Mouse (Mus musculus) embryonic stem cell, embryonic (primary cell): ENCODE measurements around the gene Pop5.

Experiments used
- CTCF ChIA-PET, 4 experiments: fragments of 300-600 bp in 2 of 4; fragments of 350-600 bp in 2 of 4; sonication (Branson Sonifier 250); formaldehyde crosslinking; loops; one replicate each; lab custom pipeline; 2022; ENCODE audit warnings: inconsistent platforms in 2 of 4; lab: Charles Lee
- POLR2A ChIA-PET, 4 experiments: fragments of 300-600 bp in 2 of 4; fragments of 350-600 bp in 2 of 4; sonication (Branson Sonifier 250); formaldehyde crosslinking; loops; one replicate each; lab custom pipeline; 2022; ENCODE audit warnings: antibody characterized with exemption in 4 of 4, inconsistent platforms in 1 of 4; lab: Charles Lee

The Pop5 gene

GRCm38 (mm10) chr5:115235786-115236263 lies at the start of gene Pop5:
TSS of gene Pop5 (plus strand) at chr5:115235836.
- ChIA-PET POLR2A (interaction anchor here (0.6 to 2.1 kb wide), 40 partner anchors 10 to 1098 kb away, joined by 3 to 13 read pairs (median 4); partner anchors contain the start of genes Cabp1 (in 2 of the 4), Coq5 (in 1 of the 4), Dynll1 (in 1 of the 4) and Msi1 (in 1 of the 4)), CTCF (interaction anchor here (0.5 to 2.2 kb wide), 47 partner anchors 11 to 1077 kb away, joined by 3 to 15 read pairs (median 4); partner anchors contain the start of genes Cabp1 (in 2 of the 4), Acads (in 1 of the 4) and Rnf10 (in 1 of the 4))

GRCm38 (mm10) chr5:115186371-115187073 lies 49.1 kb upstream of the Pop5 start:
- POLR2A ChIA-PET: interaction anchor here (0.5 to 4.8 kb wide), 64 partner anchors 7 to 305 kb away, joined by 3 to 35 read pairs (median 4); partner anchors contain the start of genes Cabp1 (in 2 of the 4), Mlec (in 2 of the 4), Unc119b (in 2 of the 4) and Pop5 (in 1 of the 4)
- CTCF ChIA-PET: interaction anchor here (0.6 to 3.3 kb wide), 44 partner anchors 7 to 369 kb away, joined by 3 to 25 read pairs (median 4); partner anchors contain the start of genes Pop5 (in 2 of the 4), Acads (in 1 of the 4), Mlec (in 1 of the 4) and Srsf9 (in 1 of the 4)

GRCm38 (mm10) chr5:115187188-115188131 lies 48.2 kb upstream of the Pop5 start:
- CTCF ChIA-PET: interaction anchor here (0.5 to 3.3 kb wide), 59 partner anchors 8 to 368 kb away, joined by 3 to 25 read pairs (median 4); partner anchors contain the start of genes Pop5 (in 2 of the 4), Acads (in 1 of the 4), Mlec (in 1 of the 4) and Rnf10 (in 1 of the 4)
- POLR2A ChIA-PET: interaction anchor here in 3 of 4 experiments (0.5 to 4.8 kb wide), 72 partner anchors 8 to 350 kb away, joined by 3 to 35 read pairs (median 4); partner anchors contain the start of genes Mlec (in 3 of the 3), Unc119b (in 3 of the 3), Rnf10 (in 2 of the 3) and Pop5 (in 1 of the 3)

GRCm38 (mm10) chr5:115188824-115189223 lies 46.8 kb upstream of the Pop5 start:
- POLR2A ChIA-PET: interaction anchor here in 3 of 4 experiments (0.8 to 4.8 kb wide), 11 partner anchors 10 to 84 kb away, joined by 3 to 34 read pairs (median 13); partner anchors contain the start of genes Mlec (in 1 of the 3), Rnf10 (in 1 of the 3) and Unc119b (in 1 of the 3)
- CTCF ChIA-PET: interaction anchor here (0.7 to 3.3 kb wide), 11 partner anchors 10 to 358 kb away, joined by 3 to 25 read pairs (median 5); no protein-coding TSS in a partner anchor

- POLR2A ChIA-PET: interaction anchor here in 1 of 4 experiments (6.6 kb wide), 1 partner anchor 15 kb away, joined by 70 read pairs; no protein-coding TSS in a partner anchor
- CTCF ChIA-PET: no interaction called here
These were observed 45.6 kb upstream of the Pop5 start for GRCm38 (mm10) chr5:115190081-115190480.

GRCm38 (mm10) chr5:115191880-115192827 lies 43.5 kb upstream of the Pop5 start:
- ChIA-PET POLR2A (interaction anchor here (0.7 to 6.6 kb wide), 12 partner anchors 8 to 283 kb away, joined by 3 to 70 read pairs (median 3); no protein-coding TSS in a partner anchor), CTCF (interaction anchor here in 3 of 4 experiments (0.6 to 1.0 kb wide), 4 partner anchors 11 to 212 kb away, joined by 3 to 18 read pairs (median 5); no protein-coding TSS in a partner anchor)

GRCm38 (mm10) chr5:115192828-115193195 lies 42.8 kb upstream of the Pop5 start:
- ChIA-PET POLR2A (interaction anchor here in 3 of 4 experiments (1.1 to 6.6 kb wide), 11 partner anchors 9 to 48 kb away, joined by 3 to 70 read pairs (median 4); no protein-coding TSS in a partner anchor), CTCF (interaction anchor here (0.5 to 3.4 kb wide), 6 partner anchors 11 to 532 kb away, joined by 3 to 21 read pairs (median 6); no protein-coding TSS in a partner anchor)

GRCm38 (mm10) chr5:115193226-115193625 lies 42.4 kb upstream of the Pop5 start:
- ChIA-PET POLR2A (interaction anchor here (1.1 to 6.6 kb wide), 16 partner anchors 9 to 107 kb away, joined by 3 to 70 read pairs (median 10); partner anchors contain the start of genes Dynll1 (in 1 of the 4), Mlec (in 1 of the 4) and Rnf10 (in 1 of the 4)), CTCF (interaction anchor here in 3 of 4 experiments (0.5 to 3.4 kb wide), 11 partner anchors 12 to 532 kb away, joined by 3 to 21 read pairs (median 5); no protein-coding TSS in a partner anchor)

GRCm38 (mm10) chr5:115193669-115194625 lies 41.7 kb upstream of the Pop5 start, which contains the start of gene Cabp1:
TSS of gene Cabp1 (minus strand) at chr5:115194381.
- CTCF ChIA-PET: interaction anchor here (0.5 to 3.4 kb wide), 38 partner anchors 9 to 593 kb away, joined by 3 to 21 read pairs (median 4); partner anchors contain the start of genes Pop5 (in 2 of the 4), Mlec (in 1 of the 4) and Unc119b (in 1 of the 4)

GRCm38 (mm10) chr5:115194626-115195221 lies 40.9 kb upstream of the Pop5 start:
- ChIA-PET POLR2A (interaction anchor here (0.5 to 6.6 kb wide), 42 partner anchors 9 to 1682 kb away, joined by 3 to 70 read pairs (median 4); partner anchors contain the start of genes Dynll1 (in 2 of the 4), Pop5 (in 2 of the 4), Rnf10 (in 2 of the 4) and Mlec (in 1 of the 4)), CTCF (interaction anchor here (0.6 to 3.4 kb wide), 35 partner anchors 9 to 594 kb away, joined by 3 to 21 read pairs (median 4); partner anchors contain the start of genes Pop5 (in 2 of the 4), Mlec (in 1 of the 4) and Unc119b (in 1 of the 4))

More at GRCm38 (mm10) chr5:115193669-115194625, 41.7 kb upstream of the Pop5 start, which contains the start of gene Cabp1:
- POLR2A ChIA-PET: interaction anchor here (0.5 to 6.6 kb wide), 44 partner anchors 8 to 1681 kb away, joined by 3 to 70 read pairs (median 4); partner anchors contain the start of genes Dynll1 (in 2 of the 4), Pop5 (in 2 of the 4), Rnf10 (in 2 of the 4) and Mlec (in 1 of the 4)

- ChIA-PET POLR2A (interaction anchor here (0.5 to 7.7 kb wide), 81 partner anchors 8 to 1176 kb away, joined by 3 to 70 read pairs (median 4); partner anchors contain the start of genes Cabp1 (in 4 of the 4), Dynll1 (in 2 of the 4), Pop5 (in 2 of the 4) and Rnf10 (in 2 of the 4)), CTCF (interaction anchor here (0.5 to 2.8 kb wide), 19 partner anchors 9 to 248 kb away, joined by 3 to 21 read pairs (median 5); partner anchors contain the start of genes Cabp1 (in 2 of the 4) and Pop5 (in 2 of the 4))
These were observed 31.7 kb upstream of the Pop5 start for GRCm38 (mm10) chr5:115203735-115204561.

- POLR2A ChIA-PET: interaction anchor here (0.6 to 7.7 kb wide), 48 partner anchors 8 to 287 kb away, joined by 3 to 70 read pairs (median 6); partner anchors contain the start of genes Cabp1 (in 4 of the 4), Dynll1 (in 2 of the 4), Pop5 (in 1 of the 4) and Rnf10 (in 1 of the 4)
- CTCF ChIA-PET: interaction anchor here (0.6 to 2.8 kb wide), 13 partner anchors 10 to 115 kb away, joined by 3 to 21 read pairs (median 5); partner anchors contain the start of genes Pop5 (in 2 of the 4) and Cabp1 (in 1 of the 4)
These were observed 30.9 kb upstream of the Pop5 start for GRCm38 (mm10) chr5:115204562-115205311.
